Mouse (Mus musculus) lung, embryonic 16.5 days (tissue): ENCODE data around the gene Xkr7. TPM values are rescaled to one million over a fixed set of nuclear protein-coding genes. Genes with fewer than 3 reads are reported as not detected.

Experiments used
- ATAC-seq: fragments of 200-750 bp; cut with Nextera tagmentation; 2 replicates; pipeline ENCODE4 v1.8.0; 2017; ENCODE audit warnings: low read depth, mild to moderate bottlenecking, moderate library complexity
- H3K27ac ChIP-seq: fragments of 300-500 bp; sonication (generic); 2 replicates; pipeline ENCODE4 v1.5.1; 2014; ENCODE audit warnings: mild to moderate bottlenecking, control low read depth, low read length
- H3K27me3 ChIP-seq: fragments of 300-500 bp; sonication (generic); 2 replicates; pipeline ENCODE4 v1.6.1; 2014; ENCODE audit warnings: low read depth, low read length, mixed read lengths; ENCODE audit not compliant: control insufficient read depth, insufficient read depth
- H3K36me3 ChIP-seq: fragments of 300-500 bp; sonication (generic); 2 replicates; pipeline ENCODE4 v1.6.1; 2014; ENCODE audit warnings: low read length; ENCODE audit not compliant: control insufficient read depth, insufficient read depth
- H3K4me1 ChIP-seq: fragments of 300-500 bp; sonication (generic); replicated peaks from 2 replicates; pipeline ENCODE4 v1.6.1; 2014; ENCODE audit warnings: low read length, mixed read lengths; ENCODE audit not compliant: control insufficient read depth, insufficient read depth
- H3K4me2 ChIP-seq: fragments of 300-500 bp; sonication (generic); 2 replicates; pipeline ENCODE4 v1.6.1; 2014; ENCODE audit warnings: low read depth, low read length, control low read depth
- H3K4me3 ChIP-seq: fragments of 300-500 bp; sonication (generic); 2 replicates; pipeline ENCODE4 v1.5.1; 2014; ENCODE audit warnings: mild to moderate bottlenecking, low read length, control low read depth
- H3K9ac ChIP-seq: fragments of 300-500 bp; sonication (generic); 2 replicates; pipeline ENCODE4 v1.6.1; 2014; ENCODE audit warnings: low read length, control low read depth
- H3K9me3 ChIP-seq: fragments of 300-500 bp; sonication (generic); 2 replicates; pipeline ENCODE4 v1.6.1; 2016; ENCODE audit warnings: low read length; ENCODE audit not compliant: control insufficient read depth
- WGBS: fragments of 180-500 bp; shearing (Covaris S2); extraction: QIAGEN DNeasy Blood & Tissue Kit; methylation state at CpG from one replicate; pipeline ENCODE4 v1.1.7; 2014; 5-methylcytosine and 5-hydroxymethylcytosine counted together
- polyA plus RNA-seq: library from polyadenylated mRNA; unstranded; fragments of >200 nt; fragmentation: Nextera tagmentation; extraction: Ambion mirVana; gene quantifications from 2 replicates; pipeline ENCODE4 v1.2.1, GENCODE M21; 2015

The Xkr7 gene
- polyA plus RNA-seq, 1 experiment from 2014 or later = not detected

- Histone ChIP-seq H3K36me3 (no peaks in the 10 kb centered on the region), H3K4me3 (no peak overlapping the region), H3K9me3 (no peaks in the 10 kb centered on the region), H3K9ac (no peak overlapping the region), H3K27ac (no peak overlapping the region), H3K27me3 (peaks cover 32% of the 10 kb centered on the region), H3K4me1 (peaks cover 4% of the 10 kb centered on the region; the same call in 1 of the 2 replicates), H3K4me2 (no peak overlapping the region)
- no peak for ATAC-seq
- WGBS = 23% methylated on average over 4 of the region's 4 CpGs
Observed at GRCm38 (mm10) chr2:153030422-153030821, 1.2 kb upstream of the Xkr7 start.

DNA sequence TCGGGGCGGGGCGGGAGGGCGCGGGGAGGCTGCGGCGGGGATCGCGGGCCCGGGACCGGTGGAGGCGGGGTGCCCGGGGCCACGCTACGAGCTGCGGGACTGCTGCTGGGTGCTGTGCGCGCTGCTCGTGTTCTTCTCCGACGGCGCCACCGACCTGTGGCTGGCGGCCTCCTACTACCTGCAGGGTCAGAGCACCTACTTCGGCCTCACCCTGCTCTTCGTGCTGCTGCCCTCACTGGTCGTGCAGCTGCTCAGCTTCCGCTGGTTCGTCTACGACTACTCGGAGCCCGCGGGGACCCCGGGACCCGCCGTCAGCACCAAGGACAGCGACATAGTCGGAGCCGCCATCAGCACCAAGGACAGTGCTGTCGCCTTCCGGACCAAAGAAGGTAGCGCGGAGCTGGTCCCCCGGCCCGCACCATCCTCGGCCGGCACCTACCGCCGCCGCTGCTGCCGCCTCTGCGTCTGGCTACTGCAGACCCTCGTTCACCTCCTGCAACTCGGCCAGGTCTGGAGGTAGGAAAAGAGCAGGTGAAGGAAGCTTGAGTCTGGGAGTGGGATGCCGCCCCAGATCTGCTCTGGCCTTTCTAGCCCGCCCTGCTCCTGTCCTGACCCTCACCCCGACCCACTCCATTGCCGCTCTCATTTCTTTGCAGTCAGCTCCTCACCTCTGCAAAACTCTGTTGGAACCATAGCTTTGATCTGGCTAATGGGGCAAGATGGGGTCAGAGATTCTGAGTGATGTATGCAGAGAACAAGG, 611 bp downstream of the Xkr7 start:
- H3K9me3 ChIP-seq = no peaks in the 10 kb centered on the region
- H3K9ac ChIP-seq = no peak overlapping the region
- 3% methylated on average over 36 of the region's 58 CpGs for WGBS
- ATAC-seq = peak; percentile 80
- no peak overlapping the region for H3K27ac ChIP-seq
- H3K4me2 ChIP-seq = peak overlapping the region; percentile 72
- peak overlapping the region; percentile 48 for H3K4me3 ChIP-seq
- peaks cover 36% of the 10 kb centered on the region for H3K27me3 ChIP-seq
- peaks cover 4% of the 10 kb centered on the region; the same call in 1 of the 2 replicates for H3K4me1 ChIP-seq
- no peaks in the 10 kb centered on the region for H3K36me3 ChIP-seq

DNA sequence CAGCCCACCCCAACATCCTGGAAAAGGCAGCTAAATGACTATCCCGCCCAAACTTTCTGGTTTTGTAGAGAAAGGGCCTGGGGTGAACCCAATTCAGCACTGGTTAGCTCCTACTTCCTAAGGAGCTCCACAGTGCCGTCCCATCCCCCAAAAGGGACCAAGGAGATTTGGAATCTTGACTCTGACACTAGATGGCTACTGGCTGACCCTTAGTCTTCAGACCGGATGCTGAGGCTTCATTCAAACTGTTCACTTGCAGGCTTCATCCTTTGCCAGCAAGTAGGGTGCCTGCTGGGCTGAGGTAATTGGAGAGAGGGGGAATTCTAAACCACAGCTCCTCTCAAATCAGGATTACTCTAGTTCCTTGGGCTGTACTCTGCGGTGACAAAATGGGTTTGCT, 1.3 kb downstream of the Xkr7 start:
- H3K27me3 ChIP-seq = peaks cover 36% of the 10 kb centered on the region
- H3K4me3 ChIP-seq = no peak overlapping the region
- no peaks in the 10 kb centered on the region for H3K9me3 ChIP-seq
- no peak for ATAC-seq
- peaks cover 4% of the 10 kb centered on the region; the same call in 1 of the 2 replicates for H3K4me1 ChIP-seq
- H3K36me3 ChIP-seq = no peaks in the 10 kb centered on the region
- 18% methylated on average over 4 of the region's 4 CpGs for WGBS
- H3K4me2 ChIP-seq = no peak overlapping the region
- no peak overlapping the region for H3K9ac ChIP-seq
- no peak overlapping the region for H3K27ac ChIP-seq

- Histone ChIP-seq H3K9me3 (no peaks in the 10 kb centered on the region), H3K4me1 (peaks cover 4% of the 10 kb centered on the region; the same call in 1 of the 2 replicates), H3K4me3 (no peak overlapping the region), H3K27me3 (peaks cover 36% of the 10 kb centered on the region), H3K27ac (no peak overlapping the region), H3K36me3 (no peaks in the 10 kb centered on the region), H3K9ac (no peak overlapping the region), H3K4me2 (no peak overlapping the region)
- WGBS = 75% methylated on average over 5 of the region's 5 CpGs
- ATAC-seq = no peak
Observed at GRCm38 (mm10) chr2:153033545-153034230, 2.0 kb downstream of the Xkr7 start.

- no peak overlapping the region for H3K4me2 ChIP-seq
- no peaks in the 10 kb centered on the region for H3K36me3 ChIP-seq
- H3K4me3 ChIP-seq = no peak overlapping the region
- WGBS = 18% methylated on average over 2 of the region's 2 CpGs
- H3K4me1 ChIP-seq = peaks cover 4% of the 10 kb centered on the region; the same call in 1 of the 2 replicates
- peaks cover 17% of the 10 kb centered on the region for H3K27me3 ChIP-seq
- no peak overlapping the region for H3K9ac ChIP-seq
- H3K27ac ChIP-seq = no peak overlapping the region
- ATAC-seq = no peak
- no peaks in the 10 kb centered on the region for H3K9me3 ChIP-seq
Observed at GRCm38 (mm10) chr2:153036690-153037089, 5.0 kb downstream of the Xkr7 start.

GRCm38 (mm10) chr2:153043886-153044285, 12.2 kb downstream of the Xkr7 start:
- no peaks in the 10 kb centered on the region for H3K27me3 ChIP-seq
- 20% methylated on average over 3 of the region's 3 CpGs for WGBS
- H3K4me3 ChIP-seq = no peak overlapping the region
- H3K9me3 ChIP-seq = no peaks in the 10 kb centered on the region
- no peak for ATAC-seq
- no peak overlapping the region for H3K27ac ChIP-seq
- H3K4me1 ChIP-seq = 0 out of 2 replicates have a peak, but pooled peaks cover 3% of the 10 kb centered on the region
- no peak overlapping the region for H3K9ac ChIP-seq
- H3K36me3 ChIP-seq = no peaks in the 10 kb centered on the region
- no peak overlapping the region for H3K4me2 ChIP-seq

DNA sequence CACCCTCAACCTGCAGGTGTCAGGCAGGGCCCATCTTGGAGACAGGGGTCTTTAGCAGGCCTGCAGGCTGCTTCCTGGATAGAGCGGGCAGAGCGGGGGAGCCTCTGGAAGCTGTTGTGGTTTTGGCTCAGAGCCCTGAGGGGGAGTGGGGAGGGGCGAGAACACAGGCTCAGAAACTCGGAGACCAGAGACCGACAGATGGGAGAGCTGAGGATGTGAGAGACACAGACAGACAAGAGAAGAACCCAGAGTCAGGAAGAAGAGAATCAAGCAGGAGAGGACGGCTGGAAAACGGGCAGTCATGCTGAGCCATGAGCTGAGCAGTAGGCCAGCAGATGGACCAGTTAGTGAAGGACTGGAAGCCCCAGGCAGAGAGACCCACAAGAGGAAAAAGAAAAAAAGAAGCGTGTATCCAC, 14.2 kb downstream of the Xkr7 start:
- Histone ChIP-seq H3K9ac (no peak overlapping the region), H3K4me1 (peaks cover 8% of the 10 kb centered on the region; the same call in 1 of the 2 replicates), H3K27ac (no peak overlapping the region), H3K4me3 (no peak overlapping the region), H3K36me3 (no peaks in the 10 kb centered on the region), H3K9me3 (no peaks in the 10 kb centered on the region), H3K4me2 (no peak overlapping the region), H3K27me3 (no peaks in the 10 kb centered on the region)
- WGBS = 21% methylated on average over 8 of the region's 8 CpGs
- ATAC-seq = 0 out of 2 replicates have a peak, but pooled peaks have one; percentile 30

GRCm38 (mm10) chr2:153047828-153048465, 16.3 kb downstream of the Xkr7 start:
- peaks cover 12% of the 10 kb centered on the region for H3K27me3 ChIP-seq
- 35% methylated on average over 17 of the region's 17 CpGs for WGBS
- no peaks in the 10 kb centered on the region for H3K36me3 ChIP-seq
- H3K9me3 ChIP-seq = no peaks in the 10 kb centered on the region
- no peak for ATAC-seq
- H3K27ac ChIP-seq = no peak overlapping the region
- H3K4me1 ChIP-seq = peaks cover 8% of the 10 kb centered on the region; the same call in 1 of the 2 replicates
- no peak overlapping the region for H3K9ac ChIP-seq
- no peak overlapping the region for H3K4me3 ChIP-seq
- H3K4me2 ChIP-seq = no peak overlapping the region
